ENCODE assay signal across 9 mouse cellular contexts in the genomic region with DNA sequence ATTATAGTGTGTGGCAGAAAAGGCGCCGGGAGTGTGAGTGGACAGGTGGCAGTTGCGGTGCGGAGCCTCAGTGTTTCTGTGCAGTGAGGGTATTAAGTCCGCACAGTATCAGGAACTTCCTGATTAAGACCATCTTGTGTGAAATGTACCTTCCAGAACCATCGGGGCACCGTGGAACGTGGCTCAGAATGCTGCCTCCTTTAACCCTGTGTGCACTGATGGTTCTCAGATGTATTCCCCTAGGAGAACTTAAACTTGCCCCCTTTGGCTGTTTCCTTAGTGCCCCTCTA. TPM values are rescaled to one million over a fixed set of nuclear protein-coding genes. Genes with fewer than 3 reads are reported as not detected.
DNase-seq lines count a peak whose midpoint lies in the region; ATAC-seq and TF ChIP-seq lines count a peak whose summit lies in the region.
"Had no signal": no experiment of that assay in that cellular context is flagged by ENCODE, and none has a peak within 500 bp of the region (broad histone marks: within the 10 kb centered on the region; RNA-seq: fewer than 3 reads in every experiment).

No protein-coding gene starts in this region.

- peak overlapping the region; percentile 96 for H3K27ac ChIP-seq in left cerebral cortex, adult 2 months
- peak overlapping the region; percentile 52; the same call in 1 of the 2 replicates for H3K27ac ChIP-seq in embryonic facial prominence, embryonic 12.5 days
- H3K27ac ChIP-seq in intestine, embryonic 14.5 days (ENCODE audit: low read depth), result peak overlapping the region; percentile 40

- TF ChIP-seq CTCF in left cerebral cortex, adult 2 months (IDR thresholded peaks at IDR 0.05), result no peak

- H3K4me3 ChIP-seq in left cerebral cortex, adult 2 months, result peak overlapping the region; percentile 80
- H3K4me3 ChIP-seq in embryonic facial prominence, embryonic 12.5 days, result peak overlapping the region; percentile 83
- H3K4me3 ChIP-seq in intestine, embryonic 14.5 days (ENCODE audit: low read depth, low read length), result peak overlapping the region; percentile 68
- H3K4me3 ChIP-seq in myocyte, result peak overlapping the region; percentile 35

- peak overlapping the region; percentile 35 for H3ac ChIP-seq in myocyte (ENCODE audit: control insufficient read depth, insufficient read length)

- no peak for TF ChIP-seq POLR2A in myocyte (IDR thresholded peaks at IDR 0.05; ENCODE audit: insufficient read length, low read depth)

- no peaks in the 10 kb centered on the region for H3K36me3 ChIP-seq in embryonic facial prominence, embryonic 12.5 days
- H3K36me3 ChIP-seq in intestine, embryonic 14.5 days (ENCODE audit: control insufficient read depth, insufficient read depth, low read length), result peaks cover 15% of the 10 kb centered on the region
- H3K36me3 ChIP-seq in myocyte (ENCODE audit: control insufficient read depth, insufficient read depth), result no peaks in the 10 kb centered on the region

- H3K9ac ChIP-seq in embryonic facial prominence, embryonic 12.5 days, result peak overlapping the region; percentile 89
- peak overlapping the region; percentile 88 for H3K9ac ChIP-seq in intestine, embryonic 14.5 days (ENCODE audit: low read length)

- peak overlapping the region; percentile 83 for H3K4me2 ChIP-seq in embryonic facial prominence, embryonic 12.5 days (replicated peaks)
- H3K4me2 ChIP-seq in intestine, embryonic 14.5 days (ENCODE audit: low read length), result peak overlapping the region; percentile 80
- peak overlapping the region; percentile 86 for H3K4me2 ChIP-seq in myocyte (ENCODE audit: low read depth)

- H3K9me3 ChIP-seq in embryonic facial prominence, embryonic 12.5 days, result no peaks in the 10 kb centered on the region
- no peaks in the 10 kb centered on the region for H3K9me3 ChIP-seq in intestine, embryonic 14.5 days (ENCODE audit: control insufficient read depth, low read length)

- no peaks in the 10 kb centered on the region for H3K79me2 ChIP-seq in myocyte (ENCODE audit: control insufficient read depth, insufficient read depth)

- WGBS in embryonic facial prominence, embryonic 12.5 days, result under 1% methylated on average over 8 of the region's 8 CpGs
- 2% methylated on average over 8 of the region's 8 CpGs for WGBS in intestine, embryonic 14.5 days

- H3K4me1 ChIP-seq in embryonic facial prominence, embryonic 12.5 days, result peaks cover 5% of the 10 kb centered on the region; the same call in 1 of the 2 replicates
- 0 out of 2 replicates have a peak, but pooled peaks cover 4% of the 10 kb centered on the region for H3K4me1 ChIP-seq in intestine, embryonic 14.5 days (replicated peaks; ENCODE audit: control insufficient read depth, insufficient read depth, low read length)

- DNase-seq in left cerebral cortex, adult 2 months (ENCODE audit: extremely low spot score in 1 of 2, low spot score in 2 of 2), result no peak
- DNase-seq in left cerebral cortex, postnatal 36 days (ENCODE audit: low spot score in 2 of 2), result no peak
- no peak for DNase-seq in intestine, embryonic 14.5 days (ENCODE audit: low spot score)
- DNase-seq in ovary, adult 18-20 months (ENCODE audit: low spot score), result no peak
- no peak for DNase-seq in thymus, postnatal 0 days (ENCODE audit: low spot score)
- DNase-seq in cerebellum, adult 18-20 months, result no peak

- ATAC-seq in embryonic facial prominence, embryonic 12.5 days (ENCODE audit: insufficient number of reproducible peaks, insufficient read depth, low FRiP score, low TSS enrichment), result no peak
- ATAC-seq in intestine, embryonic 14.5 days (replicated peaks; ENCODE audit: low FRiP score, low TSS enrichment, low read depth), result no peak

- intact Hi-C loops in left cerebral cortex, adult 2 months (cut with DNase I), result no loop called here
- intact Hi-C loops in left cerebral cortex, postnatal 36 days (cut with DNase I), result no loop called here

- no peaks in the 10 kb centered on the region for H3K27me3 ChIP-seq in embryonic facial prominence, embryonic 12.5 days
- H3K27me3 ChIP-seq in intestine, embryonic 14.5 days (replicated peaks; ENCODE audit: control insufficient read depth, insufficient read depth, low read length), result no peaks in the 10 kb centered on the region
- H3K27me3 ChIP-seq in myocyte (ENCODE audit: control insufficient read depth, insufficient read depth, insufficient read length), result no peaks in the 10 kb centered on the region

TF ChIP-seq in myocyte, 11 proteins besides CTCF, POLR2A, EP300 and RAD21:
- TF ChIP-seq USF1 (IDR thresholded peaks at IDR 0.05; ENCODE audit: low read depth) (no peak), MYOD1 (IDR thresholded peaks at IDR 0.05; ENCODE audit: control insufficient read depth in 1 of 3, insufficient read length in 2 of 3, low read depth in 2 of 3) (peak in 1 of 3 experiments; percentile 20), REST (IDR thresholded peaks at IDR 0.05; ENCODE audit: insufficient read depth, insufficient read length) (no peak), POLR2AphosphoS2 (IDR thresholded peaks at IDR 0.05; ENCODE audit: insufficient read length, low read depth) (no peak)
TF ChIP-seq in myocyte: peak in this region for 1.

RNA-seq across cellular contexts. Expression of a gene that starts 0.6 kb away (rescaled TPM):
- total RNA-seq in left cerebral cortex, adult 2 months (2021), result 10 to 100 TPM; 21.0 to 21.5 TPM
- 10 to 100 TPM; 20.8 to 20.9 TPM for total RNA-seq in left cerebral cortex, postnatal 36 days (2021)
- polyA plus RNA-seq in embryonic facial prominence, embryonic 12.5 days (2016; fragmentation: Nextera tagmentation; extraction: Ambion mirVana), result 26.1 and 30.5 TPM in 2 replicates
- 30.8 and 31.6 TPM in 2 replicates for polyA plus RNA-seq in intestine, embryonic 14.5 days (2014; fragmentation: Nextera tagmentation; extraction: Ambion mirVana)
- polyA plus RNA-seq in myocyte (2012; fragmentation: generic; extraction: Trizol), result 23.3 TPM
- 32.1 and 33.1 TPM in 2 replicates for polyA plus RNA-seq in thymus, postnatal 0 days (2015; fragmentation: Nextera tagmentation; extraction: Ambion mirVana)

RNA-seq across cellular contexts. Expression of a gene that starts 16.7 kb away (rescaled TPM):
- total RNA-seq in left cerebral cortex, adult 2 months (2021), result 100 to 1,000 TPM; 135 to 144 TPM
- 100 to 1,000 TPM; 141 to 186 TPM for total RNA-seq in left cerebral cortex, postnatal 36 days (2021)
- 1.2 TPM in 2 replicates for polyA plus RNA-seq in embryonic facial prominence, embryonic 12.5 days (2016; fragmentation: Nextera tagmentation; extraction: Ambion mirVana)
- 0.72 and 0.77 TPM in 2 replicates for polyA plus RNA-seq in intestine, embryonic 14.5 days (2014; fragmentation: Nextera tagmentation; extraction: Ambion mirVana)
- polyA plus RNA-seq in myocyte (2012; fragmentation: generic; extraction: Trizol), result not detected
- 0.06 and 0.07 TPM in 2 replicates for polyA plus RNA-seq in thymus, postnatal 0 days (2015; fragmentation: Nextera tagmentation; extraction: Ambion mirVana)

RNA-seq across cellular contexts. Expression of a gene that starts 21.7 kb away (rescaled TPM):
- total RNA-seq in left cerebral cortex, adult 2 months (2021), result 10 to 100 TPM; 51.6 to 52.6 TPM
- total RNA-seq in left cerebral cortex, postnatal 36 days (2021), result 10 to 100 TPM; 51.0 to 53.0 TPM
- polyA plus RNA-seq in embryonic facial prominence, embryonic 12.5 days (2016; fragmentation: Nextera tagmentation; extraction: Ambion mirVana), result 172 and 173 TPM in 2 replicates
- polyA plus RNA-seq in intestine, embryonic 14.5 days (2014; fragmentation: Nextera tagmentation; extraction: Ambion mirVana), result 177 and 183 TPM in 2 replicates
- 125 TPM for polyA plus RNA-seq in myocyte (2012; fragmentation: generic; extraction: Trizol)
- 95.0 and 102 TPM in 2 replicates for polyA plus RNA-seq in thymus, postnatal 0 days (2015; fragmentation: Nextera tagmentation; extraction: Ambion mirVana)

RNA-seq across cellular contexts. Expression of a gene that starts 22.4 kb away (rescaled TPM):
- 1 to 10 TPM; 4.1 to 5.5 TPM for total RNA-seq in left cerebral cortex, adult 2 months (2021)
- 1 to 10 TPM; 5.6 TPM for total RNA-seq in left cerebral cortex, postnatal 36 days (2021)
- polyA plus RNA-seq in embryonic facial prominence, embryonic 12.5 days (2016; fragmentation: Nextera tagmentation; extraction: Ambion mirVana), result 19.1 and 20.8 TPM in 2 replicates
- polyA plus RNA-seq in intestine, embryonic 14.5 days (2014; fragmentation: Nextera tagmentation; extraction: Ambion mirVana), result 35.5 and 39.5 TPM in 2 replicates
- 7.0 TPM for polyA plus RNA-seq in myocyte (2012; fragmentation: generic; extraction: Trizol)
- 26.8 and 28.8 TPM in 2 replicates for polyA plus RNA-seq in thymus, postnatal 0 days (2015; fragmentation: Nextera tagmentation; extraction: Ambion mirVana)

RNA-seq across cellular contexts. Expression of a gene that starts 26.6 kb away (rescaled TPM):
- total RNA-seq in left cerebral cortex, adult 2 months (2021), result not detected
- total RNA-seq in left cerebral cortex, postnatal 36 days (2021), result not detected
- polyA plus RNA-seq in embryonic facial prominence, embryonic 12.5 days (2016; fragmentation: Nextera tagmentation; extraction: Ambion mirVana), result not detected in 2 replicates
- not detected in 2 replicates for polyA plus RNA-seq in intestine, embryonic 14.5 days (2014; fragmentation: Nextera tagmentation; extraction: Ambion mirVana)
- polyA plus RNA-seq in myocyte (2012; fragmentation: generic; extraction: Trizol), result not detected
- not detected in 2 replicates for polyA plus RNA-seq in thymus, postnatal 0 days (2015; fragmentation: Nextera tagmentation; extraction: Ambion mirVana)
- total RNA-seq: gastrocnemius, postnatal 10 days had no signal

Comparison
In these comparisons a context has a peak if more than half of its experiments do, and no peak if none do; other contexts are left out.
1. H3K27ac ChIP-seq: peak in every context shown above with its lines; median percentile 96 in left cerebral cortex, adult 2 months; 52 in embryonic facial prominence, embryonic 12.5 days; 40 in intestine, embryonic 14.5 days.